Mouse (Mus musculus) midbrain, embryonic 12.5 days (tissue): ENCODE results near the gene Eif3b. TPM values are rescaled to one million over a fixed set of nuclear protein-coding genes. Genes with fewer than 3 reads are reported as not detected.
"Not testable (repeated sequence)": the region's sequence is repeated elsewhere in the genome, so short reads cannot be mapped to it uniquely, and the experiment has no call there.

Experiments
- ATAC-seq: fragments of 200-750 bp; cut with Nextera tagmentation; 2 replicates; pipeline ENCODE4 v1.8.0; 2017; ENCODE audit warnings: low read depth, moderate TSS enrichment, moderate library complexity; ENCODE audit not compliant: low FRiP score
- H3K27ac ChIP-seq: fragments of 300-500 bp; sonication (generic); replicated peaks from 2 replicates; pipeline ENCODE4 v1.5.1; 2016; ENCODE audit warnings: mild to moderate bottlenecking
- H3K27me3 ChIP-seq: fragments of 300-500 bp; sonication (generic); 2 replicates; pipeline ENCODE4 v1.6.1; 2016; ENCODE audit warnings: mild to moderate bottlenecking
- H3K36me3 ChIP-seq: fragments of 300-500 bp; sonication (generic); 2 replicates; pipeline ENCODE4 v1.6.1; 2016
- H3K4me1 ChIP-seq: fragments of 300-500 bp; sonication (generic); 2 replicates; pipeline ENCODE4 v1.6.1; 2016
- H3K4me2 ChIP-seq: fragments of 300-500 bp; sonication (generic); replicated peaks from 2 replicates; pipeline ENCODE4 v1.6.1; 2016; ENCODE audit warnings: mild to moderate bottlenecking, moderate library complexity
- H3K4me3 ChIP-seq: fragments of 300-500 bp; sonication (generic); 2 replicates; pipeline ENCODE4 v1.5.1; 2016; ENCODE audit warnings: mild to moderate bottlenecking
- H3K9ac ChIP-seq: fragments of 300-500 bp; sonication (generic); replicated peaks from 2 replicates; pipeline ENCODE4 v1.6.1; 2016; ENCODE audit warnings: mild to moderate bottlenecking, moderate library complexity
- H3K9me3 ChIP-seq: fragments of 300-500 bp; sonication (generic); 2 replicates; pipeline ENCODE4 v1.6.1; 2016; ENCODE audit warnings: mild to moderate bottlenecking
- WGBS: fragments of 180-500 bp; shearing (Covaris S2); methylation state at CpG from one replicate; pipeline ENCODE4 v1.1.7; 2016; 5-methylcytosine and 5-hydroxymethylcytosine counted together
- polyA plus RNA-seq: library from polyadenylated mRNA; unstranded; fragments of >200 nt; fragmentation: Nextera tagmentation; extraction: Ambion mirVana; gene quantifications from 2 replicates; pipeline ENCODE4 v1.2.1, GENCODE M21; 2016

Gene Eif3b
- polyA plus RNA-seq, 1 experiment from 2014 or later, result 161 TPM

DNA sequence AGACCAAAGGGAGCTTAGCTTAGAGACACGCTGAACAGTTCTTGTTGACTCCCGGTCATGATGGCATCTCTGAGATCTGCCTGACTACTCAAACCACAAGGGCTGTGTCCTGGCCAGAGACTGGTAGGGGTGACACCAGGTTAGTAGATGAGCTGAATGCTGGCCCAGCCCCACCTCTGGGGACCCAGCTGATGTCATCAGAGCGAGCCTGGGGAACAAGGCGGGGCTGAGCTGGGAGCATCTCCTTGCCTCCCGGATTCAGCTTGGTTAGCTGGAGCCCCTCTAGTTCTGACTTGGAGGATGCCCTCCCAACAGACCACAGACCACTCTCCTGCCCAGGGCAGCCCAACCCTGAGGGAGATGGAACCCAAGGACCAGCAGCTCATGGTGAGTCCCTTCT, 26.2 kb downstream of the Eif3b start, which contains the start of gene Gm4869:
Gene Gm4869 (plus strand): TSS at position 301 of the 400 bp plus-strand sequence.
- H3K9me3 ChIP-seq, result no peaks in the 10 kb centered on the region
- no peaks in the 10 kb centered on the region for H3K4me1 ChIP-seq
- no peak within 1 kb of the TSS for H3K9ac ChIP-seq
- H3K27me3 ChIP-seq, result no peaks in the 10 kb centered on the region
- WGBS, result 92% methylated on average over 5 of the region's 5 CpGs
- ATAC-seq, result no peak
- H3K4me2 ChIP-seq, result no peak within 1 kb of the TSS
- no peak within 1 kb of the TSS for H3K27ac ChIP-seq
- H3K36me3 ChIP-seq, result peaks cover 56% of the 10 kb centered on the region
- H3K4me3 ChIP-seq, result no peak within 1 kb of the TSS

DNA sequence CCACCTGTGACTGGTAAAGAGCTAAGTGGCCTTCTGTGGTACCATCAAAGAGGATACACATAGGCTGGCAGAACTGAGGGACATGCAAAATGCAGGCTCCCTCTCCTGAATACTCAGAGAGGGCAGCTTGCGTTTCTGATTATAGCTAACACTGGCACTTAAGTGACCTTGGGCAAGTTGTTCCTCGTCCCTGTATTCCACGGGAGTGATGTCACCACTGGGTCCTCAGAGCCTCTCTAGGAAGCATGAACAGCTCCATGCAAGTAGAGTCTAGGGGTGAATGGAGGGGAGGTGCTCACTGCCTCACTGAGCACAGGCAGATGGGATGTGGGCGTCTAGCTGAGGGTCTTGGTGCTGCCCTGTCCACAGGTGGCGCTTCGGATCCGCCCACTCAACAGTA, 26.9 kb downstream of the Eif3b start:
- 82% methylated on average over 7 of the region's 7 CpGs for WGBS

DNA sequence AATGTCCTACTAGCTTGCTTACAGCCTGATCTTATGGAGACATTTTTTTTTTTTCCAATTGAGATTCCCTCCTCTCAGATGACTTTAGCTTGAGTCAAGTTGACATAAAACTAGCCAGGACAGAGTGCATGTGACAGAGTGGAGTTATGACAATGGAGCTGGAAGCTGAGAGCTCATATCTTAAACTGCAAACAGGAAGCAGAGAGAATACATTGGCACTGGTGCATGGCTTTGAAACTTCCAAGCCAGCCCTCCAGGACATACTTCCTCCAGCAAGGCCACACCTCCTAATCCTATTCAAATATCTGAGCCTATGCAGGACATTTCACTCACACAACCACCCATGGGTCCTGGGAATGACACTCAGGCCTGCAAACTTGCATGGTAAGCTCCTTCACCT, 35.4 kb downstream of the Eif3b start:
- Histone ChIP-seq H3K36me3 (no peaks in the 10 kb centered on the region), H3K4me3 (no peak overlapping the region), H3K4me1 (no peaks in the 10 kb centered on the region), H3K27me3 (no peaks in the 10 kb centered on the region), H3K9ac (no peak overlapping the region), H3K27ac (no peak overlapping the region), H3K4me2 (no peak overlapping the region), H3K9me3 (no peaks in the 10 kb centered on the region)
- ATAC-seq, result no peak

More for the DNA sequence above, 26.9 kb downstream of the Eif3b start:
- Histone ChIP-seq H3K4me3 (no peak overlapping the region), H3K9ac (no peak overlapping the region), H3K4me1 (no peaks in the 10 kb centered on the region), H3K27me3 (no peaks in the 10 kb centered on the region), H3K36me3 (peaks cover 48% of the 10 kb centered on the region), H3K4me2 (no peak overlapping the region), H3K27ac (no peak overlapping the region), H3K9me3 (no peaks in the 10 kb centered on the region)
- ATAC-seq, result no peak

DNA sequence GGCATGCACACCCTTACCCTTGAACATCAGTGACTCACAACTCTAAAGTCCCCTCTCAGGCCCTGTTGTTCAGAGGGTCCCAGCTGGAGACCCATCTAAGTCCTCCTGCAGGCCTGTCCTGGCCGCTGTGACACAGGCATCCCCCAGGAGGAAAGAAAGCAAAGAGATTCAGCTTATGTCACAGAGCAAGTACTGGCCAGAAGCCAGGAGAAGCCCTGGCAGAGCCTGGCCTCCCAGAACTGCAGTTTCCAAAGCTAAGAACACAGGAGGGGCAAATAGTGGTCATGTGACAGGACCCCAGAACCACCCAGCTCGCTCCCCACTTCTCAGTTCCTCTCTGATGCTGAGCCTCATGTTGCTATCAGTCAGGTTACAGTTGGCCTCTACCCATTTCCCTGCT, 36.3 kb downstream of the Eif3b start:
- no peaks in the 10 kb centered on the region for H3K36me3 ChIP-seq
- no peak overlapping the region for H3K9ac ChIP-seq
- H3K27ac ChIP-seq, result no peak overlapping the region
- no peaks in the 10 kb centered on the region for H3K27me3 ChIP-seq
- no peak for ATAC-seq
- H3K4me2 ChIP-seq, result no peak overlapping the region
- H3K9me3 ChIP-seq, result no peaks in the 10 kb centered on the region
- no peaks in the 10 kb centered on the region for H3K4me1 ChIP-seq
- 59% methylated on average over 2 of the region's 2 CpGs for WGBS
- H3K4me3 ChIP-seq, result no peak overlapping the region

DNA sequence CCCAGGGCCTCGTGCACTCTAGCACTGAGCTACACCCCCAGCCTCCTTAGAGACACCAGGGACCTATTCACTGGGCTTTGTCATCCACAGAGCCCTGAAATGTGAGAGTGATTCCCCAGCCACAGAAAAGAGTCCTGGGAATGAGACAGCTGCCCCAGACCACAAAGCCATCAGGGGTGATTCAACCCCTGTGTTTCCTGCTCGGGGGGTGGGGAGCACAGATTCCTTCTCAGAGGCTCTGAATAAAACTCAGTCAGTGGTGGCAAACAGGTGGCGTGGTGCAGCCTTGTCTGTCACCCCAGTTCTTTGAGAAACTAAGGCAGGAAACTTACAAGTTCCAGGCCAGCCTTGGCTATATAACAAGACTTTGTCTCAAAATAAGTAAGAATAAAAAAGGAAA, 42.3 kb downstream of the Eif3b start:
- 81% methylated on average over 3 of the region's 3 CpGs for WGBS
- no peak overlapping the region for H3K4me2 ChIP-seq
- H3K27me3 ChIP-seq, result no peaks in the 10 kb centered on the region
- no peak for ATAC-seq
- peaks cover 7% of the 10 kb centered on the region for H3K9me3 ChIP-seq
- H3K36me3 ChIP-seq, result no peaks in the 10 kb centered on the region
- H3K9ac ChIP-seq, result no peak overlapping the region
- no peak overlapping the region for H3K27ac ChIP-seq
- no peaks in the 10 kb centered on the region for H3K4me1 ChIP-seq
- H3K4me3 ChIP-seq, result no peak overlapping the region

DNA sequence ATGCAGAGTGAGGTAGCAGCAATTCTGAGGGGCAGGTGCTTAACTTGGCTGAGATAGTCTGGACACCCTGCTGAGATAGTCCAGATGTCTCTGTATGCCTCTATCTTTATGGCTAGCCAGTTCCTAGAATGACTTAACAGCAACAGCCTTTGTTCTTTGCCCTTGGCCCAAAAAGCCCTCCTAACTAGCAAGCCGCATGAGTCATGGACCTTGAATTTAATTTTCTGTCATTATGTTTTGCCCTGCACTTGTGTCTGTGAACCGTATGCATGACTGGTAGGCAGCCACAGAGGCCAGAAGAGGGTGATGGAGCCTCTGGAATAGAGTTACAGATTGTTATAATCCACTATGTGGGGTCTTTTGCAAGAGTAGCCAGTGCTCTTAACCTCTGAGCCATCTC, 44.0 kb downstream of the Eif3b start:
- WGBS, result 79% methylated on average over 2 of the region's 2 CpGs
- H3K27me3 ChIP-seq, H3K4me1 ChIP-seq, H3K36me3 ChIP-seq, H3K4me3 ChIP-seq, H3K9me3 ChIP-seq, H3K9ac ChIP-seq, ATAC-seq, H3K27ac ChIP-seq, H3K4me2 ChIP-seq: not testable (repeated sequence)

DNA sequence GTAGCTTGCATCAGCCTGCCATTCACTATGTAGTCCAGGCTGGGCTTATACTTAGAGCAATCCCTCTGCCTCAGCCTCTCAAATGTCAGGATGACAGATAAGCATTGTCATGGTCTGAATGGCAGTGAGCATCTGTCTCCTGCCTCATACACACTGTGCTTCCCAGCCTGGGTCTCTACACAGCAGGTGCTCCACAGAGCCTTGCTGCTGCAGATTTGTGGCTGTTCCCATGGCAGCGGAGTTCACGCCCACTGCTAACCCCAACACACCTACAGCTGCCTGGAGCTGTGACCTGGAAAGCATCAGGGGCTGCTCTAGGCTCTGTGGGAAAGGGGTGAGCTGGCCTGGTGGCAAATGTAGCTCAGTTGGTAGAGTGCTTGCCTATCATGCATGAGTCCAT, 45.8 kb downstream of the Eif3b start:
- Histone ChIP-seq H3K27me3 (no peaks in the 10 kb centered on the region), H3K27ac (no peak overlapping the region), H3K36me3 (no peaks in the 10 kb centered on the region), H3K4me1 (no peaks in the 10 kb centered on the region), H3K4me2 (no peak overlapping the region), H3K4me3 (no peak overlapping the region), H3K9ac (no peak overlapping the region), H3K9me3 (peaks cover 7% of the 10 kb centered on the region)
- 76% methylated on average over 2 of the region's 2 CpGs for WGBS
- ATAC-seq, result no peak

DNA sequence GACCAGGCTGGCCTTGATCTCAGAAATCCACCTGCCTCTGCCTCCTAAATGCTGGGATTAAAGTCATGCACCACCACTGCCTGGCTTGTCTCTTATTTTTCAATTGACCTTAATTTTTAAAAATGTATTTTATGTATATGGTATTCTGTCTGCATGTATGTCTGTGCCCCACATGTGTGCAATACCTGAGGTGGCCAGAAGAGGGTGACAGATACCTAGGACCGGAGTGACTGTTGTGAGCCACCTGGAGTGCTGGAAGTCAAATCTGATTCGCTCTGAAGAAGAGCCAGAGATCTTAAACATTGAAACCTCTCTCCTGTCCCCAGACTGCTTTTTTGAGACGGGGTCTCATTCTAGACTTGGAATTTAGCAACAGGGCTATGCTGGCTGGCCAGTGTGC, 53.2 kb downstream of the Eif3b start:
- Histone ChIP-seq H3K4me3 (no peak overlapping the region), H3K4me2 (no peak overlapping the region), H3K9me3 (no peaks in the 10 kb centered on the region), H3K9ac (no peak overlapping the region), H3K36me3 (no peaks in the 10 kb centered on the region), H3K27ac (no peak overlapping the region), H3K4me1 (no peaks in the 10 kb centered on the region), H3K27me3 (no peaks in the 10 kb centered on the region)
- ATAC-seq, result no peak
- WGBS, result 81% methylated on average over 3 of the region's 3 CpGs

DNA sequence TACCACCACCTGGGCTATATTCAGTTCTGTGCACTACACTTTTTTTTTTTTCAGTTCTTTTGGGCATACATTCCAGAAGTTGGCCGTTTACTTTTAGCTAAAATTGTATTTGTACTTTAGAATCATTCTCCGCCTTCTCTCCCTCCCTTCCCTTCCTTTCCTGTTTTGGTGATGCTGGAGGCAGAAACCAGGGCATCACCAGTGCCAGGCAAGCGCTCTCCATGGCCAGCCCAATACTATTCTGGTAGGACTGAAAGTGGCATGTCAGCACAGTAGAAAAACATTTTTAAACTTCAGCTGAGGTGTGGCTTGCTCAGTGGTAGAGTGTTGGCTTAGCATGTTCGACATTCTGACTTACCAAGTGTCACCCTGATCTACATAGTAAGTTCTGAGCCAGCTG, 62.3 kb downstream of the Eif3b start:
- H3K9ac ChIP-seq, result no peak overlapping the region
- 80% methylated on average over 4 of the region's 4 CpGs for whole genome bisulfite sequencing
- no peak for ATAC-seq

DNA sequence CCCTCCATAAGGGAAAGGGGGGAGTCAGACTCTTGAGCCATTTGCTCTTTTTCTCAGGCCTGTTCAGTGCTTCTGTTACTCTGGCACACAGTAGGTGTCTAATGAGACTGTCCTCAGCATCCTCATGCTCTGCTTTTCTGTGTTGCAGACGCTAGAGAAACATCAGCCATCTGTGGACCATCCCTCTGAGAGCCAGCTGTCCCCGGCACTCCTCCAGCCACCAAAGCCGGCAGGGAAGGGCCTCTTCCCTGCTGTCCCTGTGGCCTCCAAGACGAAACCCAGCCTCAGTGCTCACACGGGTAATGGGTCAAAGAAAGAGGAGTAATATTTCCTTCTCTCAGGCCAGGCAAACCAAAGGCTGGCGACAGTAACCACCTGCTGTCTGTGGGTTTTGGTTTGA, 72.0 kb downstream of the Eif3b start:
- no peak overlapping the region for H3K27ac ChIP-seq
- no peaks in the 10 kb centered on the region for H3K4me1 ChIP-seq
- H3K27me3 ChIP-seq, result no peaks in the 10 kb centered on the region
- H3K36me3 ChIP-seq, result no peaks in the 10 kb centered on the region
- no peak overlapping the region for H3K4me2 ChIP-seq
- ATAC-seq, result no peak
- WGBS, result 71% methylated on average over 6 of the region's 6 CpGs
- H3K4me3 ChIP-seq, result no peak overlapping the region
- no peaks in the 10 kb centered on the region for H3K9me3 ChIP-seq
- H3K9ac ChIP-seq, result no peak overlapping the region

More for the DNA sequence above, 62.3 kb downstream of the Eif3b start:
- Histone ChIP-seq H3K4me1 (no peaks in the 10 kb centered on the region), H3K4me3 (no peak overlapping the region), H3K4me2 (no peak overlapping the region), H3K27me3 (no peaks in the 10 kb centered on the region), H3K9me3 (no peaks in the 10 kb centered on the region), H3K27ac (no peak overlapping the region), H3K36me3 (no peaks in the 10 kb centered on the region)

DNA sequence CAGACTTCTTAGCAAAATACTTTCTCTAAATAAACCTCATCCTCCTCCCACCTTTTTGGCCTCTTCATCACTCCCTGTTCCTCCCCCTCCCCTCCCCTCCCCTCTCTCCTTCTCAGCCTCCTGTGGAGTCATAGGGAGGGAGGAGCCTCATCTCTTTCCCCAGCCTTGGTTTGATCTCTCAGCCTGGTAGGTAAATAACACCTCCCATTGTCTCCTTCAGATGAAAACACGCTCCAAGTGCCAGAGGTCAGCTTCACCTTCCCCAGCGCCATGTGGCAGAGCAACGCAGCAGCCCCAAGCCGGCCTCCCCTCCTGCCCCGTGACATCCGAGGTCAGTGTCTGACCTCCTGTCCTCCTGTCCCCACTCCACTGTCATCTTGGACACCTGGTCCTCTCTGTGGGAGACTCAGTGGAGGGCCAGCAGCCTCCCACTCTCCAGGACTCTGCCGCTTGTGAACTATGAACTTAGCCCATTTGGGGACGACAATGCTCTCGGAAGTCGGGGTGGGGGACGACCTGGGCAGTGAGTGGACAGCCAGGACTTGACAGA, 73.6 kb downstream of the Eif3b start:
- H3K4me2 ChIP-seq, result no peak overlapping the region
- H3K27ac ChIP-seq, result no peak overlapping the region
- H3K4me3 ChIP-seq, result no peak overlapping the region
- no peaks in the 10 kb centered on the region for H3K9me3 ChIP-seq
- whole genome bisulfite sequencing, result 41% methylated on average over 11 of the region's 11 CpGs
- no peaks in the 10 kb centered on the region for H3K27me3 ChIP-seq
- H3K4me1 ChIP-seq, result no peaks in the 10 kb centered on the region
- no peak overlapping the region for H3K9ac ChIP-seq
- ATAC-seq, result no peak
- H3K36me3 ChIP-seq, result no peaks in the 10 kb centered on the region
